Mouse (Mus musculus) liver, adult 2 months (tissue): ENCODE measurements around the gene Capg.

ENCODE experiments used
- CTCF ChIP-seq: fragments of 200-500 bp; IDR thresholded peaks from 2 replicates; pipeline ENCODE4 v1.5.1; 2011; ENCODE audit warnings: low read depth, low read length, control low read depth
- POLR2A ChIP-seq: fragments of 200-500 bp; IDR thresholded peaks from 2 replicates; pipeline ENCODE4 v1.6.1; 2011; ENCODE audit warnings: low read length, control low read depth; ENCODE audit not compliant: insufficient read depth; ENCODE audit errors: extremely low read depth

GRCm38 (mm10) chr6:72584154-72584553 is 40.0 kb downstream of the Capg start:
- TF ChIP-seq CTCF (no peak), POLR2A (no peak)
